Mouse (Mus musculus): ENCODE measurements at regions not wholly inside any gene's neighbourhood (a gene's known extent, or its start where the extent isn't known, plus 50 kb on each side); places are given as distances from the start of the nearest gene placed in this dataset.

DNA sequence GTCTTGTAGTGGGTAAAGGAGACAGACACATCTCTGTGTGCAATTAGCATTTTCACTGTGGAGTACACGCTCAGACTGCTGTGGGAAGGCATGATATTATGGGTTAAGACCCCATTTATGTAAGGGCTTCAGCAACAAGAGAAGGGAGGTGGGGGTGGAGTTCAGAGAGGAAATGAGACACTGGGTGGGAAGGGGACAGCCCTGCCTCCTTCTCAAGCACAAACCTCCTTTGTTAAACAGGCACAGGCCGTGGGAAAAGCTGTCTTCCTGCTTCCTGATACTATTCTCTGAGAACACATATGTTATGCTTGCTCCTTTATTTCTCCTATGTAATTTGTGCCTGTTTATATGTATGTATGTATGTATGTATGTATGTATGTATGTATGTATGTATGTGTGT is 237.4 kb upstream of the Cxcr4 start:
- no peak for TF ChIP-seq EP300 (IDR thresholded peaks at IDR 0.05; ENCODE audit: low read depth)
- no peak for TF ChIP-seq CTCF (IDR thresholded peaks at IDR 0.05; ENCODE audit: low read depth)
